In the genomic region with DNA sequence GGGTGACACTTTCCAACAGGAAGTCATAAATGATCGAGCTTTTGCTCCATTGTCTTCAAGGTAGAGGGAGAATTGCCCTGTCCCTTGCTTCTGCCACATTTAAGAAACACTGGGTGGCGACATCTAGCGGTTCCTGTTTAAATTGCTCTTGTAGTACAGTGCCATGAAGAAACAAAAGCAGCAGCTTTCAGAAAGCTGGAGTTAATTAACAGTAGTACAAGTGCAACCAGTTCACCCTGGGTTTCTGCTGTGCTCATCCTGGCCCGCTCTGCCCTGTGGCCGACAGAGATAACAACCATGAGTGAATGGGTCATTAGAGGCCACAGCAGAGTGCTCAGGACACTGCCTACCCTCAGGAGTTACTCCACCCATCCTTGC, we compare ENCODE assay signal across 8 mouse cellular contexts.
A peak's percentile ranks its signal among the peaks of the same experiment; 100 is the strongest.
DNase-seq lines count a peak whose midpoint lies in the region; ATAC-seq and TF ChIP-seq lines count a peak whose summit lies in the region.

No protein-coding gene starts in this region.

- in situ Hi-C loops in Patski (cut with MboI; ENCODE audit: low pct_unique_long_range_greater_than_20kb): loop anchor here (5.0 to 10.0 kb wide), 2 partner anchors 166 to 329 kb away; a partner anchor contains a TSS

- peaks cover 13% of the 10 kb centered on the region for H3K4me1 ChIP-seq in hindbrain, embryonic 10.5 days (replicated peaks)
- H3K4me1 ChIP-seq in lung, adult 2 months (ENCODE audit: control insufficient read depth, insufficient read depth, low read length): no peaks in the 10 kb centered on the region

- TF ChIP-seq CTCF in Patski (IDR thresholded peaks at IDR 0.05): peak; percentile 82
- TF ChIP-seq CTCF in lung, adult 2 months (IDR thresholded peaks at IDR 0.05; ENCODE audit: insufficient read depth, low read length): 0 out of 2 replicates have a peak, but pooled peaks have one; percentile 38

- no peak overlapping the region for H3K4me3 ChIP-seq in hindbrain, embryonic 10.5 days
- no peak overlapping the region for H3K4me3 ChIP-seq in lung, adult 2 months (replicated peaks; ENCODE audit: extremely low read depth, low read depth, low read length)

- 3% methylated on average over 5 of the region's 5 CpGs for WGBS in hindbrain, embryonic 10.5 days
- under 1% methylated on average over 5 of the region's 5 CpGs for whole genome bisulfite sequencing in lung, adult 2 months

- peak overlapping the region; percentile 60; the same call in 1 of the 2 replicates for H3K27ac ChIP-seq in hindbrain, embryonic 10.5 days

- H3K27me3 ChIP-seq in Patski: no peaks in the 10 kb centered on the region
- no peaks in the 10 kb centered on the region for H3K27me3 ChIP-seq in hindbrain, embryonic 10.5 days (ENCODE audit: insufficient read depth, poor library complexity, severe bottlenecking)

- no peak for TF ChIP-seq POLR2A in lung, adult 2 months (IDR thresholded peaks at IDR 0.05; ENCODE audit: borderline replicate concordance, extremely low read depth, low read depth, low read length)

- DNase-seq in Patski (ENCODE audit: low read depth, low spot score): no peak
- peak; percentile 88 to 91 for DNase-seq in cerebellum, postnatal 10 days
- peak; percentile 57 to 78 for DNase-seq in frontal cortex, postnatal 10 days (ENCODE audit: low spot score in 2 of 2)
- DNase-seq in hindbrain, embryonic 10.5 days (ENCODE audit: low spot score): peak; percentile 72
- peak; percentile 34 to 82 for DNase-seq in layer of hippocampus, adult 8-10 months (ENCODE audit: low spot score in 2 of 2)
- DNase-seq in lung, adult 2 months: peak; percentile 66
- DNase-seq in ovary, postnatal 14 days (ENCODE audit: low spot score): peak; percentile 75
- peak; percentile 32 to 43 for DNase-seq in thymus, postnatal 36 days

- no peaks in the 10 kb centered on the region for H3K36me3 ChIP-seq in hindbrain, embryonic 10.5 days

- CTCF ChIA-PET in Patski (lab: Charles Lee): interaction anchor here (0.6 to 1.9 kb wide), 22 partner anchors 8 to 334 kb away, joined by 3 to 11 read pairs (median 4); a partner anchor contains a TSS

- POLR2A ChIA-PET in Patski (lab: Charles Lee): interaction anchor here (1.0 kb wide), 1 partner anchor 167 kb away, joined by 4 read pairs; no protein-coding TSS in a partner anchor

- no peaks in the 10 kb centered on the region for H3K9me3 ChIP-seq in hindbrain, embryonic 10.5 days

- peak; percentile 94 for ATAC-seq in Patski
